Mouse (Mus musculus): Measurements from ENCODE around the gene Klf13.

GRCm38 (mm10) chr7:63986407-63987182 is 47.9 kb upstream of the Klf13 start:
- no peak for TF ChIP-seq USF1 (IDR thresholded peaks at IDR 0.05; ENCODE audit: low read depth)
- no peak for TF ChIP-seq POLR2A (IDR thresholded peaks at IDR 0.05; ENCODE audit: insufficient read length, low read depth)
- no peak for TF ChIP-seq MAX (IDR thresholded peaks at IDR 0.05; ENCODE audit: low read depth)
- no peak for TF ChIP-seq CEBPB (IDR thresholded peaks at IDR 0.05; ENCODE audit: insufficient read depth, poor library complexity, severe bottlenecking)
- TF ChIP-seq TCF3 (IDR thresholded peaks at IDR 0.05; ENCODE audit: insufficient read length, low read depth): no peak

Measured in myocyte (in vitro differentiated cells).